Mouse (Mus musculus) MEL (cell line): ENCODE data around the gene Gm49416.

Source experiments
- CHD2 ChIP-seq: IDR thresholded peaks from 2 replicates; pipeline ENCODE4 v1.6.1; 2011; ENCODE audit warnings: low read length, improper control_type of control experiment
- CTCF ChIP-seq, 3 experiments: IDR thresholded peaks in 2 of 3; conservative IDR thresholded peaks in 1 of 3; 2 replicates each; pipeline ENCODE4 v1.5.1; 2011 to 2012; ENCODE audit warnings: low read length in 3 of 3, low read depth in 2 of 3, mild to moderate bottlenecking in 2 of 3, improper control_type of control experiment in 1 of 3, inconsistent platforms in 1 of 3, mixed read lengths in 1 of 3, moderate library complexity in 1 of 3; ENCODE audit not compliant: control insufficient read depth in 1 of 3, insufficient read depth in 1 of 3, poor library complexity in 1 of 3, severe bottlenecking in 1 of 3
- E2F4 ChIP-seq: IDR thresholded peaks from 2 replicates; pipeline ENCODE4 v1.6.1; 2011; ENCODE audit warnings: low read depth, low read length, improper control_type of control experiment, borderline replicate concordance
- GATA1 ChIP-seq: IDR thresholded peaks from 2 replicates; pipeline ENCODE4 v1.6.1; 2011; ENCODE audit warnings: low read depth, low read length, improper control_type of control experiment
- JUND ChIP-seq: IDR thresholded peaks from 2 replicates; pipeline ENCODE4 v1.6.1; 2011; ENCODE audit warnings: low read depth, mild to moderate bottlenecking, improper control_type of control experiment, low read length
- MAFK ChIP-seq: IDR thresholded peaks from 2 replicates; pipeline ENCODE4 v1.6.1; 2011; ENCODE audit warnings: low read depth, mild to moderate bottlenecking, low read length, improper control_type of control experiment, borderline replicate concordance
- NELFE ChIP-seq: IDR thresholded peaks from 2 replicates; pipeline ENCODE4 v1.6.1; 2011; ENCODE audit warnings: low read depth, low read length, improper control_type of control experiment
- POLR2A ChIP-seq, 2 experiments: IDR thresholded peaks; 2 replicates each; pipeline ENCODE4 v1.6.1; 2011 to 2012; ENCODE audit warnings: low read length in 2 of 2, mild to moderate bottlenecking in 2 of 2, control low read depth in 1 of 2, improper control_type of control experiment in 1 of 2, low read depth in 1 of 2, moderate library complexity in 1 of 2; ENCODE audit not compliant: control insufficient read depth in 1 of 2, insufficient read depth in 1 of 2, poor library complexity in 1 of 2
- POLR2AphosphoS2 ChIP-seq: IDR thresholded peaks from 2 replicates; pipeline ENCODE4 v1.6.1; 2011; ENCODE audit warnings: low read length, improper control_type of control experiment
- RCOR1 ChIP-seq: IDR thresholded peaks from 2 replicates; pipeline ENCODE4 v1.6.1; 2012; ENCODE audit warnings: low read depth, mild to moderate bottlenecking, inconsistent platforms, low read length, improper control_type of control experiment
- SMC3 ChIP-seq: IDR thresholded peaks from 2 replicates; pipeline ENCODE4 v1.6.1; 2011; ENCODE audit warnings: low read depth, low read length, improper control_type of control experiment
- TBP ChIP-seq: IDR thresholded peaks from 2 replicates; pipeline ENCODE4 v1.8.0; 2011; ENCODE audit warnings: low read depth, low read length, improper control_type of control experiment
- USF1 ChIP-seq: IDR thresholded peaks from 2 replicates; pipeline ENCODE4 v1.6.1; 2014; ENCODE audit warnings: low read depth, mild to moderate bottlenecking, inconsistent platforms, low read length, improper control_type of control experiment, moderate library complexity

DNA sequence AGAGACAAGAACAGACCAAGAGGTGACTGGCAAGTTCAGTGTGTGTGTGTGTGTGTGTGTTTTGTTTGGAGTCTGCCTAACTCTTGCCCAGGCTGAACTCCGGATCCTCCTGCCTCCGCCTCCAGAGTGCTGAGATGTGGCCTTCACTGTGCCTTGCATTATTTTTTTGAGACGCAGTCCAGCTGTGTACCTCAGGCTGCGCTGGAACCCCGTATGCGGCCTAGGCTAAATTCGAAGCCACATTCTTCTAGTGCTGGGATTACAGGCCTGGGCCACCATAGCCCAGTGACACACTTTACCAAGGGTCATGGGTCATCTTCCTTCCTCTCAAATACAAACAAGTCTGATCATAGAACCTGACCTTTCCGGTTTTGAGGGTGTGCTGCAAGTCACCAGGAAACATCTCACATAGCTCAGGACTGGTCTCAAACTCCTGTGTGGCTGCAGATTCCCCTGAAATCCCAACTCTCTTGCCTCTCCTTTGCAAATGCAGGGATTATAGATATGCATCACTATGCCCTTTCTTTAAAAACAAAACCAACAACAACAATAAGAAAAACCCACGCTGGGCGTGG lies 16.4 kb upstream of the Gm49416 start:
- TF ChIP-seq USF1 (no peak), CHD2 (no peak), JUND (no peak), E2F4 (no peak), POLR2A (IDR thresholded peaks at IDR 0.05; ENCODE audit: control insufficient read depth in 1 of 2, insufficient read depth in 1 of 2, low read depth in 1 of 2, low read length in 2 of 2, poor library complexity in 1 of 2) (no peak), MAFK (no peak), POLR2AphosphoS2 (no peak), CTCF (IDR thresholded peaks at IDR 0.05 in 2 of 3, conservative IDR thresholded peaks at IDR 0.05 in 1 of 3; ENCODE audit: control insufficient read depth in 1 of 3, insufficient read depth in 1 of 3, low read depth in 2 of 3, low read length in 3 of 3, poor library complexity in 1 of 3, severe bottlenecking in 1 of 3) (no peak), RCOR1 (no peak), NELFE (no peak), SMC3 (no peak), GATA1 (no peak), TBP (no peak)
